Mouse (Mus musculus): ENCODE data around the gene Rcbtb2. TPM values are rescaled to one million over a fixed set of nuclear protein-coding genes. Genes with fewer than 3 reads are reported as not detected.

Gene Rcbtb2
- polyA plus RNA-seq, 1 experiment from 2014 or later = 62.2 TPM

GRCm38 (mm10) chr14:73119966-73120365 is 2.9 kb upstream of the Rcbtb2 start:
- no peaks in the 10 kb centered on the region for H3K9me3 ChIP-seq (ENCODE audit: control insufficient read depth, low read length)
- no peak overlapping the region for H3K4me2 ChIP-seq (ENCODE audit: low read depth, low read length)
- 43% methylated on average over 2 of the region's 2 CpGs for WGBS
- no peak overlapping the region for H3K9ac ChIP-seq (ENCODE audit: low read depth, low read length)
- no peaks in the 10 kb centered on the region for H3K27me3 ChIP-seq (replicated peaks; ENCODE audit: control insufficient read depth, insufficient read depth, low read length)
- ATAC-seq = no peak
- H3K4me3 ChIP-seq (ENCODE audit: low read length) = no peak overlapping the region
- H3K36me3 ChIP-seq (ENCODE audit: control insufficient read depth, insufficient read depth, low read length) = no peaks in the 10 kb centered on the region
- no peak overlapping the region for H3K27ac ChIP-seq (ENCODE audit: low read length)
- H3K4me1 ChIP-seq (ENCODE audit: control insufficient read depth, insufficient read depth, low read length) = 0 out of 2 replicates have a peak, but pooled peaks cover 8% of the 10 kb centered on the region

- Histone ChIP-seq H3K4me3 (ENCODE audit: low read length) (no peak overlapping the region), H3K9me3 (ENCODE audit: control insufficient read depth, low read length) (no peaks in the 10 kb centered on the region), H3K36me3 (ENCODE audit: control insufficient read depth, insufficient read depth, low read length) (no peaks in the 10 kb centered on the region), H3K27me3 (replicated peaks; ENCODE audit: control insufficient read depth, insufficient read depth, low read length) (no peaks in the 10 kb centered on the region), H3K27ac (ENCODE audit: low read length) (no peak overlapping the region), H3K4me1 (ENCODE audit: control insufficient read depth, insufficient read depth, low read length) (0 out of 2 replicates have a peak, but pooled peaks cover 8% of the 10 kb centered on the region), H3K9ac (ENCODE audit: low read depth, low read length) (no peak overlapping the region), H3K4me2 (ENCODE audit: low read depth, low read length) (no peak overlapping the region)
- no peak for ATAC-seq
- 53% methylated on average over 4 of the region's 4 CpGs for WGBS
Measured at GRCm38 (mm10) chr14:73122211-73122922, 470 bp upstream of the Rcbtb2 start.

- H3K4me1 ChIP-seq (ENCODE audit: control insufficient read depth, insufficient read depth, low read length) = 0 out of 2 replicates have a peak, but pooled peaks cover 8% of the 10 kb centered on the region
- ATAC-seq = no peak
- no peak overlapping the region for H3K9ac ChIP-seq (ENCODE audit: low read depth, low read length)
- 86% methylated on average over 9 of the region's 9 CpGs for WGBS
- no peak overlapping the region for H3K4me3 ChIP-seq (ENCODE audit: low read length)
- H3K4me2 ChIP-seq (ENCODE audit: low read depth, low read length) = no peak overlapping the region
- no peaks in the 10 kb centered on the region for H3K36me3 ChIP-seq (ENCODE audit: control insufficient read depth, insufficient read depth, low read length)
- H3K9me3 ChIP-seq (ENCODE audit: control insufficient read depth, low read length) = no peaks in the 10 kb centered on the region
- no peaks in the 10 kb centered on the region for H3K27me3 ChIP-seq (replicated peaks; ENCODE audit: control insufficient read depth, insufficient read depth, low read length)
- no peak overlapping the region for H3K27ac ChIP-seq (ENCODE audit: low read length)
Measured at GRCm38 (mm10) chr14:73123381-73123780, 544 bp downstream of the Rcbtb2 start.

GRCm38 (mm10) chr14:73123786-73124185 is 949 bp downstream of the Rcbtb2 start:
- H3K27me3 ChIP-seq (replicated peaks; ENCODE audit: control insufficient read depth, insufficient read depth, low read length) = no peaks in the 10 kb centered on the region
- no peak for ATAC-seq
- H3K9ac ChIP-seq (ENCODE audit: low read depth, low read length) = no peak overlapping the region
- H3K4me3 ChIP-seq (ENCODE audit: low read length) = no peak overlapping the region
- H3K27ac ChIP-seq (ENCODE audit: low read length) = no peak overlapping the region
- no peaks in the 10 kb centered on the region for H3K9me3 ChIP-seq (ENCODE audit: control insufficient read depth, low read length)
- H3K36me3 ChIP-seq (ENCODE audit: control insufficient read depth, insufficient read depth, low read length) = no peaks in the 10 kb centered on the region
- WGBS = 70% methylated on average over 9 of the region's 9 CpGs
- 0 out of 2 replicates have a peak, but pooled peaks cover 8% of the 10 kb centered on the region for H3K4me1 ChIP-seq (ENCODE audit: control insufficient read depth, insufficient read depth, low read length)
- H3K4me2 ChIP-seq (ENCODE audit: low read depth, low read length) = no peak overlapping the region

GRCm38 (mm10) chr14:73130519-73130918 is 7.7 kb downstream of the Rcbtb2 start:
- H3K27ac ChIP-seq (ENCODE audit: low read length) = no peak overlapping the region
- no peak for ATAC-seq
- no peaks in the 10 kb centered on the region for H3K9me3 ChIP-seq (ENCODE audit: control insufficient read depth, low read length)
- no peak overlapping the region for H3K4me2 ChIP-seq (ENCODE audit: low read depth, low read length)
- H3K27me3 ChIP-seq (replicated peaks; ENCODE audit: control insufficient read depth, insufficient read depth, low read length) = no peaks in the 10 kb centered on the region
- H3K9ac ChIP-seq (ENCODE audit: low read depth, low read length) = no peak overlapping the region
- H3K36me3 ChIP-seq (ENCODE audit: control insufficient read depth, insufficient read depth, low read length) = no peaks in the 10 kb centered on the region
- WGBS = 69% methylated on average over 5 of the region's 5 CpGs
- no peak overlapping the region for H3K4me3 ChIP-seq (ENCODE audit: low read length)
- no peaks in the 10 kb centered on the region for H3K4me1 ChIP-seq (ENCODE audit: control insufficient read depth, insufficient read depth, low read length)

GRCm38 (mm10) chr14:73131856-73132410 is 9.1 kb downstream of the Rcbtb2 start:
- no peak overlapping the region for H3K4me3 ChIP-seq (ENCODE audit: low read length)
- H3K4me1 ChIP-seq (ENCODE audit: control insufficient read depth, insufficient read depth, low read length) = no peaks in the 10 kb centered on the region
- H3K27me3 ChIP-seq (replicated peaks; ENCODE audit: control insufficient read depth, insufficient read depth, low read length) = no peaks in the 10 kb centered on the region
- H3K9ac ChIP-seq (ENCODE audit: low read depth, low read length) = no peak overlapping the region
- no peaks in the 10 kb centered on the region for H3K9me3 ChIP-seq (ENCODE audit: control insufficient read depth, low read length)
- ATAC-seq = no peak
- no peaks in the 10 kb centered on the region for H3K36me3 ChIP-seq (ENCODE audit: control insufficient read depth, insufficient read depth, low read length)
- H3K27ac ChIP-seq (ENCODE audit: low read length) = no peak overlapping the region
- 70% methylated on average over 16 of the region's 16 CpGs for WGBS
- no peak overlapping the region for H3K4me2 ChIP-seq (ENCODE audit: low read depth, low read length)

GRCm38 (mm10) chr14:73132731-73133130 is 9.9 kb downstream of the Rcbtb2 start:
- Histone ChIP-seq H3K9ac (ENCODE audit: low read depth, low read length) (no peak overlapping the region), H3K27ac (ENCODE audit: low read length) (no peak overlapping the region), H3K4me3 (ENCODE audit: low read length) (no peak overlapping the region), H3K9me3 (ENCODE audit: control insufficient read depth, low read length) (no peaks in the 10 kb centered on the region), H3K27me3 (replicated peaks; ENCODE audit: control insufficient read depth, insufficient read depth, low read length) (no peaks in the 10 kb centered on the region), H3K4me2 (ENCODE audit: low read depth, low read length) (no peak overlapping the region), H3K36me3 (ENCODE audit: control insufficient read depth, insufficient read depth, low read length) (no peaks in the 10 kb centered on the region), H3K4me1 (ENCODE audit: control insufficient read depth, insufficient read depth, low read length) (no peaks in the 10 kb centered on the region)
- ATAC-seq = no peak
- whole genome bisulfite sequencing = 73% methylated on average over 4 of the region's 4 CpGs

- H3K4me3 ChIP-seq (ENCODE audit: low read length) = no peak overlapping the region
Measured at GRCm38 (mm10) chr14:73137234-73137633, 14.4 kb downstream of the Rcbtb2 start.

GRCm38 (mm10) chr14:73138483-73138882 is 15.6 kb downstream of the Rcbtb2 start:
- no peak overlapping the region for H3K4me3 ChIP-seq (ENCODE audit: low read length)
- H3K4me1 ChIP-seq (ENCODE audit: control insufficient read depth, insufficient read depth, low read length) = no peaks in the 10 kb centered on the region
- H3K36me3 ChIP-seq (ENCODE audit: control insufficient read depth, insufficient read depth, low read length) = no peaks in the 10 kb centered on the region
- H3K27ac ChIP-seq (ENCODE audit: low read length) = no peak overlapping the region
- no peaks in the 10 kb centered on the region for H3K27me3 ChIP-seq (replicated peaks; ENCODE audit: control insufficient read depth, insufficient read depth, low read length)
- no peaks in the 10 kb centered on the region for H3K9me3 ChIP-seq (ENCODE audit: control insufficient read depth, low read length)
- no peak overlapping the region for H3K9ac ChIP-seq (ENCODE audit: low read depth, low read length)
- no peak overlapping the region for H3K4me2 ChIP-seq (ENCODE audit: low read depth, low read length)
- 90% methylated on average over 7 of the region's 7 CpGs for WGBS
- no peak for ATAC-seq

More at GRCm38 (mm10) chr14:73137234-73137633, 14.4 kb downstream of the Rcbtb2 start:
- Histone ChIP-seq H3K9ac (ENCODE audit: low read depth, low read length) (no peak overlapping the region), H3K27me3 (replicated peaks; ENCODE audit: control insufficient read depth, insufficient read depth, low read length) (no peaks in the 10 kb centered on the region), H3K4me1 (ENCODE audit: control insufficient read depth, insufficient read depth, low read length) (no peaks in the 10 kb centered on the region), H3K9me3 (ENCODE audit: control insufficient read depth, low read length) (no peaks in the 10 kb centered on the region), H3K36me3 (ENCODE audit: control insufficient read depth, insufficient read depth, low read length) (no peaks in the 10 kb centered on the region), H3K4me2 (ENCODE audit: low read depth, low read length) (no peak overlapping the region), H3K27ac (ENCODE audit: low read length) (no peak overlapping the region)
- 72% methylated on average over 5 of the region's 5 CpGs for WGBS
- 0 out of 2 replicates have a peak, but pooled peaks have one; percentile 2 for ATAC-seq

Data from intestine, embryonic 16.5 days (tissue).